Mouse (Mus musculus): Measurements from ENCODE around the gene Cdh10. TPM values are rescaled to one million over a fixed set of nuclear protein-coding genes. Genes with fewer than 3 reads are reported as not detected.

The Cdh10 gene
- polyA plus RNA-seq, 1 experiment = 18.2 TPM

DNA sequence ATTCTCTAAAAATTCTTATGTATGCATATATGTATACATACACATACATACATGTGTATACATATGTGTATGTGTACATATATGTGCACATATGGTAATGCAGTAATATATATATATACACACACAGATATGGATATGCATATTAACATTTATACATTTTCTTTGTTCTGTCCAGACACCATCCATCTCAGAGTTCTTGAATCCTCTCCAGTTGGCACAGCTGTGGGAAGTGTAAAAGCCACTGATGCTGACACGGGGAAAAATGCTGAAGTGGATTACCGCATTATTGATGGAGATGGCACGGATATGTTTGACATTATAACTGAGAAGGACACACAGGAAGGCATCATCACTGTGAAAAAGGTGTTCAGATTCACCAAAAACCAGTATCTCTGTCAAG lies 166.1 kb downstream of the Cdh10 start:
- no peaks in the 10 kb centered on the region for H3K4me1 ChIP-seq (ENCODE audit: control insufficient read depth, insufficient read depth, low read length)
- 31% methylated on average over 3 of the region's 3 CpGs for WGBS
- TF ChIP-seq CTCF (IDR thresholded peaks at IDR 0.05; ENCODE audit: borderline replicate concordance, insufficient read depth, low read depth, low read length) = no peak
- TF ChIP-seq POLR2A (IDR thresholded peaks at IDR 0.05; ENCODE audit: borderline replicate concordance, insufficient read depth, low read length) = no peak
- H3K27me3 ChIP-seq (ENCODE audit: control insufficient read depth, insufficient read depth, low read length) = no peaks in the 10 kb centered on the region
- DNase-seq = no peak
- H3K4me3 ChIP-seq (replicated peaks; ENCODE audit: insufficient read depth, low read depth, low read length) = no peak overlapping the region
- no peak overlapping the region for H3K27ac ChIP-seq (ENCODE audit: insufficient read depth, low read length)

DNA sequence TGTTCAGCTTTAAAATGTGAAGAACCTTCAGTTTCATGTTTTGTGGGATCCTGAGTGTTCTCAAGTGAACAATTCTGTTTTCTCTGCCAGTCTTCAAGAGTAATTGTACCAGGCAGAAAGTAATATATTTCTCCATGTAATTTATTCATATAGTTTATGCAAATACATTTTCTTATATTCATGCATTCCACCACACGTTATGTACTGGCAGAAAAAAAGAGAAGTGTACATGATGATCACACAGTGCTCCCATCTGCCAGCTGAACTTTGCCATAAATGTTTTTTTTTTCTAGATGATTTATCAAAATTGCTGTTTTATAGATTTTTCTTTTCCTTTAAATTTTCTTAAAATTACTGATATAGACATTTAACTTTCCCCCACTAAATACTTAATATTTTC lies 168.9 kb downstream of the Cdh10 start:
- Histone ChIP-seq H3K4me3 (replicated peaks; ENCODE audit: insufficient read depth, low read depth, low read length) (no peak overlapping the region), H3K27ac (ENCODE audit: insufficient read depth, low read length) (no peak overlapping the region), H3K4me1 (ENCODE audit: control insufficient read depth, insufficient read depth, low read length) (no peaks in the 10 kb centered on the region), H3K27me3 (ENCODE audit: control insufficient read depth, insufficient read depth, low read length) (no peaks in the 10 kb centered on the region)
- no peak for TF ChIP-seq CTCF (IDR thresholded peaks at IDR 0.05; ENCODE audit: borderline replicate concordance, insufficient read depth, low read depth, low read length)
- TF ChIP-seq POLR2A (IDR thresholded peaks at IDR 0.05; ENCODE audit: borderline replicate concordance, insufficient read depth, low read length) = no peak
- DNase-seq = no peak
- 40% methylated on average over 1 of the region's 1 CpGs for WGBS

DNA sequence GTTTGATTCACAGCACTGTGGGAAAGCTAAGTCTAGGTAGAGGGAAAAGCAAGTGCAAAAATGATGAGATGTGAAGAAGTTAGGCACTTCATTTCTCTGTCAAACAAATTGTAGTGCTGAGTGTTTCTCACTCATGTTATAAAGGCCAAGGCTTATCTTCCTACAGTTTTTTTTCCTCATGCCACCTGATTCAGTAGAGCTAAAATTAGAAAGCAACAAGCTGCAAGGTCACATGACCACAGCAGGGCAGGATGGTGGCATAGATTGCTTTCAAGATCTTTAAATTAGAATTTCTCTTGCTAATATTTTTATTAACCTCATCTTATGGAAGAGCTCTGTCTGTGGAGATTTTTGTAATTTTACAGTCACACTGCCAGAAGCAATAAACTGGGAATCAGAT lies 174.8 kb downstream of the Cdh10 start:
- no peak for DNase-seq
- no peaks in the 10 kb centered on the region for H3K27me3 ChIP-seq (ENCODE audit: control insufficient read depth, insufficient read depth, low read length)
- no peak overlapping the region for H3K4me3 ChIP-seq (replicated peaks; ENCODE audit: insufficient read depth, low read depth, low read length)
- no peaks in the 10 kb centered on the region for H3K4me1 ChIP-seq (ENCODE audit: control insufficient read depth, insufficient read depth, low read length)
- TF ChIP-seq CTCF (IDR thresholded peaks at IDR 0.05; ENCODE audit: borderline replicate concordance, insufficient read depth, low read depth, low read length) (no peak), POLR2A (IDR thresholded peaks at IDR 0.05; ENCODE audit: borderline replicate concordance, insufficient read depth, low read length) (no peak)
- no peak overlapping the region for H3K27ac ChIP-seq (ENCODE audit: insufficient read depth, low read length)

DNA sequence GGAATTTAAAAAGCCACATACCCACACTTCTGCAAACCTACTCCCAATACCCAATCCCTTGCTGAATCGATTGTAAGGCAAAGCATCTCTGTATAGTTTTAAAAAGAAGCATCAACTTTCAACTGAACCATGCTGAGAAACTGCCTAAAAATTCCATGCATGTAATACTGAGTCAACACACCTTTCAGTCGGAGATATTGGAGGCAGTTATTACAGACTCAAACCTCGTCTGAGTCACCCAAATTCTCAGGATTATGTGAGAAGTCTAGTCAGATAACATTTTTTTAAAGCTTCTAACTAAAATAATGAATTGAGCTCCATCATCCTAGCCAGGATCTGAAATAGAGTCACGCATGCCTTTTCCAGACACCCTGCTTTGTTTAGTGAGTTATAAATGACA lies 175.5 kb downstream of the Cdh10 start:
- Histone ChIP-seq H3K4me3 (replicated peaks; ENCODE audit: insufficient read depth, low read depth, low read length) (no peak overlapping the region), H3K27me3 (ENCODE audit: control insufficient read depth, insufficient read depth, low read length) (no peaks in the 10 kb centered on the region), H3K4me1 (ENCODE audit: control insufficient read depth, insufficient read depth, low read length) (no peaks in the 10 kb centered on the region), H3K27ac (ENCODE audit: insufficient read depth, low read length) (no peak overlapping the region)
- no peak for DNase-seq
- 85% methylated on average over 4 of the region's 4 CpGs for WGBS
- TF ChIP-seq CTCF (IDR thresholded peaks at IDR 0.05; ENCODE audit: borderline replicate concordance, insufficient read depth, low read depth, low read length) (no peak), POLR2A (IDR thresholded peaks at IDR 0.05; ENCODE audit: borderline replicate concordance, insufficient read depth, low read length) (no peak)

DNA sequence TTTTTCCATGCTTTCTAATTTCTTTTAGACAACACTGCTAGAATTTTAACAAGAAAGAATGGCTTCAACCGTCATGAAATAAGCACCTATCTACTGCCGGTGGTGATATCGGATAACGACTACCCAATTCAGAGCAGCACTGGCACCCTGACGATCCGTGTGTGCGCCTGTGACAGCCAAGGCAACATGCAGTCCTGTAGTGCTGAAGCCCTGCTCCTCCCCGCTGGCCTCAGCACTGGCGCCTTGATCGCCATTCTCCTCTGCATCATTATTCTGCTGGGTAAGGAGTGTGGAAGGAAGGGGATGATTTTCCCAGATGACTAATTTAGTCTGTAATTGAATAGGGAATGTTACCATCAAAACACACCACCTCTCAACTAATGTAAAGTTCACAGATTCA lies 192.1 kb downstream of the Cdh10 start:
- Histone ChIP-seq H3K4me3 (replicated peaks; ENCODE audit: insufficient read depth, low read depth, low read length) (no peak overlapping the region), H3K4me1 (ENCODE audit: control insufficient read depth, insufficient read depth, low read length) (no peaks in the 10 kb centered on the region), H3K27me3 (ENCODE audit: control insufficient read depth, insufficient read depth, low read length) (no peaks in the 10 kb centered on the region), H3K27ac (ENCODE audit: insufficient read depth, low read length) (no peak overlapping the region)
- TF ChIP-seq POLR2A (IDR thresholded peaks at IDR 0.05; ENCODE audit: borderline replicate concordance, insufficient read depth, low read length) (no peak), CTCF (IDR thresholded peaks at IDR 0.05; ENCODE audit: borderline replicate concordance, insufficient read depth, low read depth, low read length) (no peak)
- no peak for DNase-seq
- WGBS = 91% methylated on average over 10 of the region's 10 CpGs

DNA sequence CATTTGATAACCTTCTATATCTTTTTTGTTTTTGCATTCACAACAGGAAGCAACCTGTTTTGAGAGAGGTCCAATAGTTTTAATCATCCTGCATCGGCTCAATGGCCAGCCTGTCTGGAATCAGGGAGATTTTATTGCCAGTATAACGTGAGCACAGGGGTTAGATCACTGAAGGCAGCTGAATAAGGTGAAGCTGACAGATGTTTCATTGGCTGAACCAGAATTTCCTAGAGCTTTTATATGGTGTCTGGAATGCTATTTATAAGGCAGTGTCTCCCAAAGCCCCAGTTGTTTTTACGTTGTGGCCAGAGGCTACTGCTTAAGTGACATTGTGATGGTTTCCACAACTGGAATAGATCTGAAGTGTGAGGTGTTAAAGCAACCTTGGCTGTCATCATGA lies 214.2 kb downstream of the Cdh10 start:
- TF ChIP-seq CTCF (IDR thresholded peaks at IDR 0.05; ENCODE audit: borderline replicate concordance, insufficient read depth, low read depth, low read length) (no peak), POLR2A (IDR thresholded peaks at IDR 0.05; ENCODE audit: borderline replicate concordance, insufficient read depth, low read length) (no peak)
- no peaks in the 10 kb centered on the region for H3K27me3 ChIP-seq (ENCODE audit: control insufficient read depth, insufficient read depth, low read length)
- no peak overlapping the region for H3K27ac ChIP-seq (ENCODE audit: insufficient read depth, low read length)
- H3K4me1 ChIP-seq (ENCODE audit: control insufficient read depth, insufficient read depth, low read length) = no peaks in the 10 kb centered on the region
- whole genome bisulfite sequencing = 51% methylated on average over 3 of the region's 3 CpGs
- no peak for DNase-seq
- no peak overlapping the region for H3K4me3 ChIP-seq (replicated peaks; ENCODE audit: insufficient read depth, low read depth, low read length)

DNA sequence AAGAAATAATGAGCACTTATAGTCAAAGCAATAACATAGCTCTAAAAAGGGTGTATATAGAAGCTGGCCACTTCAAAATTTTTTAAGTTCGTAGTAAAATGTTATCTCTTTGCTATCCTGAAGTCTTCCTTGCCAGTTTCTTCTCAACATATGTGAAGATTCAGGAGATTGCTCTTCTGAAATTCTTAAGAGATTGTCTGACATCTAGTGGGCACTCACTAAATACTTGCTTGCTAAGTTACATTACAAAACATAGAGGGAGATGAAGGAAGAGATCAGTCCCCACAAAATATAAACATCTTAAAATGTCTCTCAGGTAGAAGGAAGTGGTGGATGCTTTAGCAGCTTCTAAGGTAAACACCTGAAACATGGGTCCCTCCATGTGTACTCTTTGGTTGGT lies 221.3 kb downstream of the Cdh10 start:
- no peak for DNase-seq
- TF ChIP-seq POLR2A (IDR thresholded peaks at IDR 0.05; ENCODE audit: borderline replicate concordance, insufficient read depth, low read length) = no peak
- TF ChIP-seq CTCF (IDR thresholded peaks at IDR 0.05; ENCODE audit: borderline replicate concordance, insufficient read depth, low read depth, low read length) = no peak
- Histone ChIP-seq H3K27me3 (ENCODE audit: control insufficient read depth, insufficient read depth, low read length) (no peaks in the 10 kb centered on the region), H3K4me3 (replicated peaks; ENCODE audit: insufficient read depth, low read depth, low read length) (no peak overlapping the region), H3K27ac (ENCODE audit: insufficient read depth, low read length) (no peak overlapping the region), H3K4me1 (ENCODE audit: control insufficient read depth, insufficient read depth, low read length) (no peaks in the 10 kb centered on the region)
- 62% methylated on average over 1 of the region's 1 CpGs for WGBS

Measured in cerebellum, adult 2 months (tissue).